Mouse (Mus musculus): Measurements from ENCODE around the gene B3gnt2. TPM values are rescaled to one million over a fixed set of nuclear protein-coding genes. Genes with fewer than 3 reads are reported as not detected.
"Not testable (repeated sequence)": the region's sequence is repeated elsewhere in the genome, so short reads cannot be mapped to it uniquely, and the experiment has no call there.

The B3gnt2 gene
- polyA plus RNA-seq, 1 experiment from 2014 or later = 11.9 TPM

GRCm38 (mm10) chr11:22751592-22751991 lies 109.2 kb downstream of the B3gnt2 start:
- ATAC-seq = no peak
- Histone ChIP-seq H3K27me3 (replicated peaks) (no peaks in the 10 kb centered on the region), H3K4me3 (replicated peaks) (no peak overlapping the region), H3K36me3 (no peaks in the 10 kb centered on the region), H3K9ac (no peak overlapping the region), H3K4me1 (replicated peaks) (no peaks in the 10 kb centered on the region), H3K9me3 (no peaks in the 10 kb centered on the region), H3K4me2 (replicated peaks) (no peak overlapping the region), H3K27ac (no peak overlapping the region)
- 87% methylated on average over 3 of the region's 3 CpGs for WGBS

DNA sequence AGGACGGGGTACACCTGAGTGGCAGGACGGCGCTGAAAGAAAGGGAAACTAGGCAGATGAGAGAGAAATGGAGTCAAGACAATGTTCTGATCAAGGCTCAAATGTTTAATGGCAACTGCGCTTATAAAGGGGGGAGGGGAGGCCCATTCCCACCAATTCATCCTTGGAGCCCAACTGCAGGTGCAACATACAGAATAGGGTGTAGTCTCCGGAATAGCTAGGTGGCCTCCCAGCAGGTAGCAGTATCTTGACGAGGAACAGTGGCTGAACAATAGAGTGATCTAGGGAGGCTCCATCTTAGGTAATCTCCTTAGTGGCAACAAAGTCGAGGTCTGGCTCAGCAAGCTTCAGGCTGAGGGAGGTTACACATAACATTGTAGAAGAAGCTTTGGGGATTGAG lies 113.4 kb downstream of the B3gnt2 start:
- Histone ChIP-seq H3K27ac (no peak overlapping the region), H3K36me3 (no peaks in the 10 kb centered on the region), H3K4me1 (replicated peaks) (no peaks in the 10 kb centered on the region), H3K27me3 (replicated peaks) (no peaks in the 10 kb centered on the region), H3K9me3 (peaks cover 6% of the 10 kb centered on the region; the same call in 1 of the 2 replicates), H3K9ac (no peak overlapping the region), H3K4me3 (replicated peaks) (no peak overlapping the region), H3K4me2 (replicated peaks) (no peak overlapping the region)
- 81% methylated on average over 7 of the region's 7 CpGs for WGBS
- no peak for ATAC-seq

DNA sequence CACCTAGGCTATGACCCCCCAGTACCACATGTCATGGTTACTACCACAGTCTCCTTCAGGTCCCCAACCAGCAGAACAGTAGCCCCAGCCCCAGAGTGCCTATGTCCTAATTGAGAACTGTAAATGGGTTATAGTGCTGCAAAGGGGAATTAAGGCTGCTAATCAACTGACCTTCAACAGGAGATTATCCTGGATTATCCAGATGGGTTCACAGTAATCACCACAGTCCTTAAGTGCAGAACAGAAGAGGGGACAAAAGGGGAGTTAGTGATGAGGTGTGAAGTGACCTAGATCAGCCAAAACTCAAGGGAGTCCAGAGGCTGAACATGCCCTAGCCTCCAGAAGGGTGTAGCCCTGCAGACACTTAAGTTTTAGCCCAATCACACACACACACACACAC lies 115.4 kb downstream of the B3gnt2 start:
- Histone ChIP-seq H3K4me3 (replicated peaks) (no peak overlapping the region), H3K9ac (no peak overlapping the region), H3K9me3 (peaks cover 6% of the 10 kb centered on the region; the same call in 1 of the 2 replicates), H3K4me1 (replicated peaks) (no peaks in the 10 kb centered on the region), H3K4me2 (replicated peaks) (no peak overlapping the region), H3K27me3 (replicated peaks) (no peaks in the 10 kb centered on the region), H3K36me3 (no peaks in the 10 kb centered on the region), H3K27ac (no peak overlapping the region)
- no peak for ATAC-seq

DNA sequence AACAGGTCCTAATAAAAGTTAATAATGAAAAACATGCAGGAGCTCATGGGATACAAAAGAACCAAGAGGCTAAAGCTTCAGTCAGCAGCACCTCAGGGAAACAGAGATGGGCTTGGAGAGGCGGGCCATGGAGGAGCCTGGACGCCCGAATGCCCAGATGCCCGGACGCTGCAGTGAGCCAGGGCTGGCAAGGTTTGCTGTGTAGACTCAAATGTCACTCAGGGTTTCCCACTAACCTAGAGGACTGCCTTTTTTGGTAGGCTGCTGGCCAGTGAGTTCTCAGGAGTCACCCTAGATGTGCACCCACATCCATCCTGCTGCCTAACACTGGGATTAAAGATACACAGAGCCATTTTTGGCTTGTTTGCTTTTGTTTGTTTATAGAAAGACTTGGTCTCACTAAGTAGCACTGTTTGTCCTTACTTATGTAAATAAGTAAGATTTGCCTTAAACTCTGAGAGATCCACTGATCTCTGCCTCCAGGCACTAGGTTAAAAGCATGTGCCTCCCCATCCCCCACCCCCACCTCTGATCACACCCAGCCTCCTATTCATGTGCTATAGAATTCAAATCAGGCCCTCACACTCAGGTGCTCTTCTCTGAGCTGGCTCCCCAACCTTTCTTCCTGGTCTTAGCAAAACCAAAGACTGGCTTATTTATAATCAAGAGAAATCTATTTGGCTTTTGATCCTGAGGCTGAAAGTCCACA lies 117.0 kb downstream of the B3gnt2 start:
- Histone ChIP-seq H3K9me3 (peaks cover 6% of the 10 kb centered on the region; the same call in 1 of the 2 replicates), H3K9ac (no peak overlapping the region), H3K27me3 (replicated peaks) (no peaks in the 10 kb centered on the region), H3K4me1 (replicated peaks) (no peaks in the 10 kb centered on the region), H3K36me3 (no peaks in the 10 kb centered on the region), H3K27ac (no peak overlapping the region), H3K4me2 (replicated peaks) (no peak overlapping the region), H3K4me3 (replicated peaks) (no peak overlapping the region)
- no peak for ATAC-seq
- 85% methylated on average over 5 of the region's 5 CpGs for WGBS

- no peak overlapping the region for H3K4me3 ChIP-seq (replicated peaks)
- 67% methylated on average over 7 of the region's 7 CpGs for WGBS
- H3K4me1 ChIP-seq (replicated peaks) = no peaks in the 10 kb centered on the region
- no peaks in the 10 kb centered on the region for H3K27me3 ChIP-seq (replicated peaks)
- peaks cover 6% of the 10 kb centered on the region; the same call in 1 of the 2 replicates for H3K9me3 ChIP-seq
- no peak for ATAC-seq
- no peak overlapping the region for H3K4me2 ChIP-seq (replicated peaks)
- no peak overlapping the region for H3K27ac ChIP-seq
- no peaks in the 10 kb centered on the region for H3K36me3 ChIP-seq
- H3K9ac ChIP-seq = no peak overlapping the region
Observed at GRCm38 (mm10) chr11:22741998-22742626, 118.6 kb downstream of the B3gnt2 start.

DNA sequence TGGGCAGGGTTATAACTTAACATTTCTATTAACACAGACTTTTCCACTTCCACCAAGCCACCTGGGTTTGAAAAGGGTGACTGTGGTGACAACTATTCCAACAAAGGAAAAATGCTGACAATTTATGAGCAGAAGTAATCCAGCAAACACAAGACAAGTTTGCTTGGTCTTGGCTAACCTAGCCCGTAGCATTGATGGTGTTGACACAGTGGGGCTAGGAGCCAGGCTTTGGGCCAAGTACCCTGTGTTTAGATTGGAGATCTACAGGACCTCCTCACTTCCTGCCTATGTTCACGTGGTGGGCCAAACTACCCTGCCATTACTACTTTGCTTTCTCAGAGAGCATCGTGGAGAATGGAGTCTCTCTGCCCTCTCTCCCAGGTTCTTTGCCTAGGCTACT lies 119.3 kb downstream of the B3gnt2 start:
- no peak for ATAC-seq
- Histone ChIP-seq H3K27me3 (replicated peaks) (no peaks in the 10 kb centered on the region), H3K27ac (no peak overlapping the region), H3K4me3 (replicated peaks) (no peak overlapping the region), H3K4me1 (replicated peaks) (no peaks in the 10 kb centered on the region), H3K36me3 (no peaks in the 10 kb centered on the region), H3K9ac (no peak overlapping the region), H3K9me3 (peaks cover 6% of the 10 kb centered on the region; the same call in 1 of the 2 replicates), H3K4me2 (replicated peaks) (no peak overlapping the region)
- 52% methylated on average over 3 of the region's 3 CpGs for WGBS

GRCm38 (mm10) chr11:22739497-22740288 lies 121.1 kb downstream of the B3gnt2 start:
- no peak overlapping the region for H3K4me2 ChIP-seq (replicated peaks)
- no peaks in the 10 kb centered on the region for H3K36me3 ChIP-seq
- no peak overlapping the region for H3K9ac ChIP-seq
- H3K9me3 ChIP-seq = no peaks in the 10 kb centered on the region
- no peak overlapping the region for H3K27ac ChIP-seq
- ATAC-seq = no peak
- no peaks in the 10 kb centered on the region for H3K27me3 ChIP-seq (replicated peaks)
- no peaks in the 10 kb centered on the region for H3K4me1 ChIP-seq (replicated peaks)
- H3K4me3 ChIP-seq (replicated peaks) = no peak overlapping the region
- WGBS = 66% methylated on average over 5 of the region's 5 CpGs

- Histone ChIP-seq H3K4me3 (replicated peaks) (no peak overlapping the region), H3K4me1 (replicated peaks) (no peaks in the 10 kb centered on the region), H3K4me2 (replicated peaks) (no peak overlapping the region), H3K9ac (no peak overlapping the region), H3K27ac (no peak overlapping the region), H3K27me3 (replicated peaks) (no peaks in the 10 kb centered on the region), H3K36me3 (no peaks in the 10 kb centered on the region), H3K9me3 (no peaks in the 10 kb centered on the region)
- no peak for ATAC-seq
- WGBS = 76% methylated on average over 7 of the region's 7 CpGs
Observed at GRCm38 (mm10) chr11:22736521-22737225, 124.1 kb downstream of the B3gnt2 start.

- H3K36me3 ChIP-seq; H3K4me2 ChIP-seq (replicated peaks); H3K9ac ChIP-seq; H3K4me3 ChIP-seq (replicated peaks); H3K4me1 ChIP-seq (replicated peaks); H3K27ac ChIP-seq; H3K9me3 ChIP-seq; H3K27me3 ChIP-seq (replicated peaks): not testable (repeated sequence)
- 51% methylated on average over 5 of the region's 5 CpGs for WGBS
- ATAC-seq = peak; percentile 75
Observed at GRCm38 (mm10) chr11:22735128-22735527, 125.6 kb downstream of the B3gnt2 start.

- H3K9me3 ChIP-seq = no peaks in the 10 kb centered on the region
- 88% methylated on average over 6 of the region's 6 CpGs for WGBS
- H3K9ac ChIP-seq = no peak overlapping the region
- no peak overlapping the region for H3K27ac ChIP-seq
- H3K4me3 ChIP-seq (replicated peaks) = no peak overlapping the region
- no peaks in the 10 kb centered on the region for H3K27me3 ChIP-seq (replicated peaks)
- no peaks in the 10 kb centered on the region for H3K4me1 ChIP-seq (replicated peaks)
- no peak overlapping the region for H3K4me2 ChIP-seq (replicated peaks)
- no peak for ATAC-seq
- H3K36me3 ChIP-seq = no peaks in the 10 kb centered on the region
Observed at GRCm38 (mm10) chr11:22733936-22734335, 126.8 kb downstream of the B3gnt2 start.

DNA sequence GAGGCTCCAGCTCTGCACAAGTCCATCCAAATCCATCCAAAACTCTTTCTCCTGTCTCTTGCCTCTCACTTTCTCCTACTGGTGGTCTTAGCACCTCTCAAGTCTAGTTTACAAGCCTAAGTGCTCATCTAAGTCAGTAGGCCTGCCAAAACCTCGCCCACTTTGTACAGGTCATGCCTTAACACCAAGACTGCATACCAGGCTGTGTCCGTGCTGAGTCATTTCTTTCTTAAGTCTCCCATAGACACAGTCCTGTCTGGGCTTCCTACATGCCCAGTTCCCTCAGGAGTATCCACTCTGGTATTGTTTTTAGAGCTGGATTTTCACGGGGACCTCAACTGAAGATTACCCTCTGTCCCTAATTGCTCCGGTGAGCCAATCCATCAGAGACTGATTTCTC lies 127.9 kb downstream of the B3gnt2 start:
- 84% methylated on average over 4 of the region's 4 CpGs for WGBS
- Histone ChIP-seq H3K9me3 (no peaks in the 10 kb centered on the region), H3K27me3 (replicated peaks) (no peaks in the 10 kb centered on the region), H3K9ac (no peak overlapping the region), H3K4me2 (replicated peaks) (no peak overlapping the region), H3K36me3 (no peaks in the 10 kb centered on the region), H3K4me3 (replicated peaks) (no peak overlapping the region), H3K27ac (no peak overlapping the region), H3K4me1 (replicated peaks) (no peaks in the 10 kb centered on the region)
- ATAC-seq = no peak

DNA sequence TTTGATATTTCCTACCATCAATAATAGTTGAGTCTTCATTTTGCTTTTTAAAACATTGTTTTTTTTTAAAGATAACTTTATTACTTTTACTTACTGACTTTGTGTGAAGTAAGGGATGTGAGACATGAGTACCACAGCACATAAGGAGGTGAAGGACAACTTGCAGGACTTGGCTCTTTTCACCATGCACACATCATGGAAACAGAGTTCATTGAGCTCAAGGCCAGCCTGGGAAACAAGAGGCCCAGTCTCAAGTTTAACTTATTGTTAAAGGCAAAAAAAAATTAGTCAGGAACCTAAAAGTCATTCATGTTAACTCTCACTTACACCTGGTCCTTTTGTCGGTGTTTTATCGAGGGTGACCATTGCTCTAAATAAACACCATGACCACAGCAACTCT lies 137.7 kb downstream of the B3gnt2 start:
- no peaks in the 10 kb centered on the region for H3K27me3 ChIP-seq (replicated peaks)
- no peak overlapping the region for H3K4me3 ChIP-seq (replicated peaks)
- no peak overlapping the region for H3K9ac ChIP-seq
- no peak overlapping the region for H3K4me2 ChIP-seq (replicated peaks)
- no peaks in the 10 kb centered on the region for H3K9me3 ChIP-seq
- no peak for ATAC-seq
- H3K36me3 ChIP-seq = no peaks in the 10 kb centered on the region
- H3K4me1 ChIP-seq (replicated peaks) = 0 out of 2 replicates have a peak, but pooled peaks cover 3% of the 10 kb centered on the region
- H3K27ac ChIP-seq = no peak overlapping the region
- 90% methylated on average over 2 of the region's 2 CpGs for WGBS
